Mouse (Mus musculus): ENCODE data around the gene Etl4.

GRCm38 (mm10) chr2:20597193-20597592 is 687.6 kb downstream of the Etl4 start:
- TF ChIP-seq CTCF (IDR thresholded peaks at IDR 0.05; ENCODE audit: low read depth) (no peak), EP300 (optimal IDR thresholded peaks at IDR 0.05) (no peak)
